Mouse (Mus musculus) heart, postnatal 0 days (tissue): ENCODE data around the gene Mre11a.

ENCODE experiments used
- CTCF ChIP-seq: IDR thresholded peaks from 2 replicates; pipeline ENCODE4 v1.5.1; 2016; ENCODE audit warnings: antibody characterized with exemption, control low read depth, low read depth
- EP300 ChIP-seq: IDR thresholded peaks from 2 replicates; pipeline ENCODE4 v1.6.1; 2016; ENCODE audit warnings: antibody characterized with exemption, low read depth

GRCm38 (mm10) chr9:14875743-14876507 lies 91.5 kb downstream of the Mre11a start:
- no peak for TF ChIP-seq CTCF
- no peak for TF ChIP-seq EP300
